27 mouse cellular contexts compared by ENCODE assay signal in genomic region chr5:143441753-143442152, GRCm38 (mm10). TPM values are rescaled to one million over a fixed set of nuclear protein-coding genes. Genes with fewer than 3 reads are reported as not detected.
DNase-seq lines count a peak whose midpoint lies in the region; ATAC-seq and TF ChIP-seq lines count a peak whose summit lies in the region.
"Had no signal": no experiment of that assay in that cellular context is flagged by ENCODE, and none has a peak within 500 bp of the region (broad histone marks: within the 10 kb centered on the region; RNA-seq: fewer than 3 reads in every experiment).

No protein-coding gene starts in this region.

- H3K9ac ChIP-seq in liver, embryonic 11.5 days (ENCODE audit: low read depth, low read length), result no peak overlapping the region
- no peak overlapping the region for H3K9ac ChIP-seq in liver, postnatal 0 days (replicated peaks)
- no peak overlapping the region for H3K9ac ChIP-seq in MEL (ENCODE audit: control insufficient read depth, low read depth, low read length, poor library complexity, severe bottlenecking)
- H3K9ac ChIP-seq in neural tube, embryonic 15.5 days (replicated peaks), result no peak overlapping the region
- H3K9ac ChIP-seq: forebrain, embryonic 12.5 days; hindbrain, embryonic 12.5 days; kidney, embryonic 15.5 days; limb, embryonic 12.5 days; midbrain, embryonic 15.5 days had no signal

- WGBS in liver, embryonic 11.5 days, result 70% methylated on average over 12 of the region's 12 CpGs
- WGBS in liver, postnatal 0 days (ENCODE audit: insufficient replicate concordance), result 61% methylated on average over 12 of the region's 12 CpGs
- 36% methylated on average over 12 of the region's 12 CpGs for WGBS in large intestine, adult 2 months
- 86% methylated on average over 12 of the region's 12 CpGs for WGBS in neural tube, embryonic 15.5 days

- H3K9me3 ChIP-seq in liver, embryonic 11.5 days (ENCODE audit: control insufficient read depth, low read length), result no peaks in the 10 kb centered on the region
- no peaks in the 10 kb centered on the region for H3K9me3 ChIP-seq in liver, postnatal 0 days (ENCODE audit: low read length)
- no peaks in the 10 kb centered on the region for H3K9me3 ChIP-seq in MEL (replicated peaks; ENCODE audit: insufficient read depth, low read length)
- H3K9me3 ChIP-seq in neural tube, embryonic 15.5 days (replicated peaks), result no peaks in the 10 kb centered on the region
- H3K9me3 ChIP-seq: forebrain, embryonic 12.5 days; heart, embryonic 10.5 days; hindbrain, embryonic 12.5 days; kidney, embryonic 15.5 days; limb, embryonic 12.5 days; midbrain, embryonic 15.5 days had no signal

- DNase-seq in liver, embryonic 11.5 days (ENCODE audit: low spot score), result peak; percentile 16
- no peak for DNase-seq in liver, postnatal 0 days
- peak; percentile 36 for DNase-seq in MEL (ENCODE audit: low read depth, low spot score)
- DNase-seq in large intestine, adult 2 months (ENCODE audit: low read depth, low spot score), result peak; percentile 70
- no peak for DNase-seq in kidney, postnatal 36 days
- DNase-seq: adrenal gland, postnatal 25 days; cerebellum, adult 11-12 months; cerebellum, postnatal 10 days; gastrocnemius, postnatal 10 days; heart, postnatal 36 days; kidney, adult 18-20 months; kidney, postnatal 25 days; lung, postnatal 36 days; right cerebral cortex, adult 18-20 months; right cerebral cortex, postnatal 4 days; thymus, postnatal 36 days had no signal

- no peak for TF ChIP-seq RAD21 in MEL (IDR thresholded peaks at IDR 0.05; ENCODE audit: low read depth, low read length)

- no peak for TF ChIP-seq POLR2A in MEL (IDR thresholded peaks at IDR 0.05; ENCODE audit: control insufficient read depth in 1 of 2, insufficient read depth in 1 of 2, low read depth in 1 of 2, low read length in 2 of 2, poor library complexity in 1 of 2)

- TF ChIP-seq CTCF in liver, postnatal 0 days (IDR thresholded peaks at IDR 0.05; ENCODE audit: low read depth), result no peak
- no peak for TF ChIP-seq CTCF in MEL (IDR thresholded peaks at IDR 0.05 in 2 of 3, conservative IDR thresholded peaks at IDR 0.05 in 1 of 3; ENCODE audit: control insufficient read depth in 1 of 3, insufficient read depth in 1 of 3, low read depth in 2 of 3, low read length in 3 of 3, poor library complexity in 1 of 3, severe bottlenecking in 1 of 3)

- H3K4me3 ChIP-seq in liver, embryonic 11.5 days (ENCODE audit: low read depth, low read length), result no peak overlapping the region
- H3K4me3 ChIP-seq in liver, postnatal 0 days (ENCODE audit: low read depth, low read length), result no peak overlapping the region
- no peak overlapping the region for H3K4me3 ChIP-seq in MEL (ENCODE audit: control insufficient read depth in 1 of 2, insufficient read depth in 1 of 2, low read depth in 2 of 2, low read length in 2 of 2)
- H3K4me3 ChIP-seq in neural tube, embryonic 15.5 days (replicated peaks), result no peak overlapping the region
- H3K4me3 ChIP-seq: erythroblast, embryonic 14.5 days; forebrain, embryonic 12.5 days; heart, embryonic 10.5 days; hindbrain, embryonic 12.5 days; kidney, embryonic 15.5 days; limb, embryonic 12.5 days; midbrain, embryonic 15.5 days had no signal

- no peak for ATAC-seq in liver, embryonic 11.5 days (replicated peaks; ENCODE audit: low FRiP score)
- no peak for ATAC-seq in liver, postnatal 0 days
- ATAC-seq in neutrophil, adult 5-6 weeks (ENCODE audit: extremely low read depth, insufficient number of reproducible peaks, low FRiP score, poor library complexity, severe bottlenecking), result 0 out of 2 replicates have a peak, but pooled peaks have one; percentile 19
- ATAC-seq in erythroid progenitor cell, adult 5-6 weeks (replicated peaks; ENCODE audit: low FRiP score, poor library complexity, severe bottlenecking), result no peak
- no peak for ATAC-seq in neural tube, embryonic 15.5 days (ENCODE audit: low FRiP score)
- ATAC-seq: midbrain, embryonic 15.5 days; Patski had no signal

- no peak for TF ChIP-seq EP300 in liver, postnatal 0 days (IDR thresholded peaks at IDR 0.05; ENCODE audit: low read depth)
- no peak for TF ChIP-seq EP300 in MEL (IDR thresholded peaks at IDR 0.05; ENCODE audit: low read depth in 1 of 2, low read length in 2 of 2)

- no peak overlapping the region for H3K27ac ChIP-seq in liver, embryonic 11.5 days (ENCODE audit: low read depth, low read length)
- no peak overlapping the region for H3K27ac ChIP-seq in liver, postnatal 0 days (ENCODE audit: low read depth)
- H3K27ac ChIP-seq in MEL (ENCODE audit: control insufficient read depth, low read depth, low read length), result no peak overlapping the region
- H3K27ac ChIP-seq in neural tube, embryonic 15.5 days (replicated peaks), result no peak overlapping the region
- H3K27ac ChIP-seq: forebrain, embryonic 12.5 days; heart, embryonic 10.5 days; hindbrain, embryonic 12.5 days; kidney, embryonic 15.5 days; limb, embryonic 12.5 days; midbrain, embryonic 15.5 days had no signal

- H3K4me2 ChIP-seq in liver, embryonic 11.5 days, result no peak overlapping the region
- no peak overlapping the region for H3K4me2 ChIP-seq in liver, postnatal 0 days (ENCODE audit: low read depth, low read length)
- no peak overlapping the region for H3K4me2 ChIP-seq in neural tube, embryonic 15.5 days
- H3K4me2 ChIP-seq: forebrain, embryonic 12.5 days; hindbrain, embryonic 12.5 days; kidney, embryonic 15.5 days; limb, embryonic 12.5 days; midbrain, embryonic 15.5 days had no signal

- no peaks in the 10 kb centered on the region for H3K27me3 ChIP-seq in liver, embryonic 11.5 days (replicated peaks; ENCODE audit: control insufficient read depth, insufficient read depth, low read length)
- H3K27me3 ChIP-seq in liver, postnatal 0 days (ENCODE audit: insufficient read depth, low read length), result no peaks in the 10 kb centered on the region
- no peaks in the 10 kb centered on the region for H3K27me3 ChIP-seq in MEL (ENCODE audit: control insufficient read depth in 1 of 2, insufficient read depth in 2 of 2, low read length in 2 of 2)
- H3K27me3 ChIP-seq in neural tube, embryonic 15.5 days (replicated peaks), result no peaks in the 10 kb centered on the region
- H3K27me3 ChIP-seq: forebrain, embryonic 12.5 days; hindbrain, embryonic 12.5 days; kidney, embryonic 15.5 days; limb, embryonic 12.5 days; midbrain, embryonic 15.5 days had no signal

- H3K36me3 ChIP-seq in liver, embryonic 11.5 days (ENCODE audit: control insufficient read depth, insufficient read depth, low read length), result no peaks in the 10 kb centered on the region
- no peaks in the 10 kb centered on the region for H3K36me3 ChIP-seq in liver, postnatal 0 days (replicated peaks; ENCODE audit: insufficient read depth, low read length)
- H3K36me3 ChIP-seq in MEL (ENCODE audit: control insufficient read depth in 1 of 2, insufficient read depth in 2 of 2, low read length in 2 of 2), result no peaks in the 10 kb centered on the region
- no peaks in the 10 kb centered on the region for H3K36me3 ChIP-seq in neural tube, embryonic 15.5 days
- H3K36me3 ChIP-seq: forebrain, embryonic 12.5 days; heart, embryonic 10.5 days; hindbrain, embryonic 12.5 days; kidney, embryonic 15.5 days; limb, embryonic 12.5 days; midbrain, embryonic 15.5 days had no signal

- no peaks in the 10 kb centered on the region for H3K79me2 ChIP-seq in MEL (ENCODE audit: control insufficient read depth, insufficient read depth, low read length, poor library complexity)

- H3K4me1 ChIP-seq in liver, embryonic 11.5 days (replicated peaks; ENCODE audit: control insufficient read depth, insufficient read depth, low read length), result no peaks in the 10 kb centered on the region
- no peaks in the 10 kb centered on the region for H3K4me1 ChIP-seq in liver, postnatal 0 days (ENCODE audit: insufficient read depth)
- H3K4me1 ChIP-seq in MEL (ENCODE audit: control insufficient read depth in 1 of 2, insufficient read depth in 2 of 2, low read length in 2 of 2), result peaks cover 0 to 5% of the 10 kb centered on the region in 2 experiments; a peak in 2 of 4 replicates
- no peaks in the 10 kb centered on the region for H3K4me1 ChIP-seq in neural tube, embryonic 15.5 days
- H3K4me1 ChIP-seq: forebrain, embryonic 12.5 days; heart, embryonic 10.5 days; hindbrain, embryonic 12.5 days; kidney, embryonic 15.5 days; limb, embryonic 12.5 days; midbrain, embryonic 15.5 days had no signal

TF ChIP-seq in MEL, 35 proteins besides CTCF, POLR2A, EP300 and RAD21 (continues in another document):
- TF ChIP-seq ETS1 (IDR thresholded peaks at IDR 0.05; ENCODE audit: low read depth, low read length) (no peak), ZKSCAN1 (IDR thresholded peaks at IDR 0.05; ENCODE audit: low read depth, low read length) (no peak), POLR2AphosphoS2 (IDR thresholded peaks at IDR 0.05; ENCODE audit: low read length) (no peak), CHD2 (IDR thresholded peaks at IDR 0.05; ENCODE audit: low read length) (no peak), CHD1 (IDR thresholded peaks at IDR 0.05; ENCODE audit: low read depth, low read length) (no peak), TCF12 (IDR thresholded peaks at IDR 0.05; ENCODE audit: low read depth, low read length) (no peak)

RNA-seq across cellular contexts. Expression of gene Daglb, which starts 22.6 kb away (rescaled TPM):
- polyA plus RNA-seq in liver, embryonic 11.5 days (2014; fragmentation: Nextera tagmentation; extraction: Ambion mirVana), result 13.7 and 14.9 TPM in 2 replicates
- 4.8 and 5.6 TPM in 2 replicates for polyA plus RNA-seq in liver, postnatal 0 days (2015; fragmentation: Nextera tagmentation; extraction: Ambion mirVana)
- total RNA-seq in MEL (2012; rRNA removed), result 9.0 and 10.4 TPM in 2 replicates
- polyA plus RNA-seq in MEL (2012; ENCODE audit: insufficient read depth in 1 of 2, insufficient read length in 2 of 2, low read depth in 1 of 2, low replicate concordance in 2 of 2, missing spikeins in 1 of 2), result 1 to 10 TPM in 1 of 2 experiments, not detected in 1; 8.9 TPM
- 18.9 and 22.4 TPM in 2 replicates for polyA plus RNA-seq in large intestine, adult 2 months (2012; rRNA removed)
- total RNA-seq in neutrophil, adult 5-6 weeks (2017), result 14.5 and 15.7 TPM in 2 replicates
- 14.1 and 22.2 TPM in 2 replicates for total RNA-seq in erythroid progenitor cell, adult 5-6 weeks (2015; ENCODE audit: low replicate concordance)
- 14.1 and 16.0 TPM in 2 replicates for total RNA-seq in erythroid progenitor cell, adult 5-6 weeks (2017; ENCODE audit: low replicate concordance)
- polyA plus RNA-seq in neural tube, embryonic 15.5 days (2015; fragmentation: Nextera tagmentation; extraction: Ambion mirVana), result 20.4 and 21.9 TPM in 2 replicates

RNA-seq across cellular contexts. Expression of gene Kdelr2, which starts 38.1 kb away (rescaled TPM):
- 233 and 236 TPM in 2 replicates for polyA plus RNA-seq in liver, embryonic 11.5 days (2014; fragmentation: Nextera tagmentation; extraction: Ambion mirVana)
- 146 and 160 TPM in 2 replicates for polyA plus RNA-seq in liver, postnatal 0 days (2015; fragmentation: Nextera tagmentation; extraction: Ambion mirVana)
- 62.5 and 80.5 TPM in 2 replicates for total RNA-seq in MEL (2012; rRNA removed)
- 10 to 100 TPM in 1 of 2 experiments, not detected in 1; 94.4 TPM for polyA plus RNA-seq in MEL (2012; ENCODE audit: insufficient read depth in 1 of 2, insufficient read length in 2 of 2, low read depth in 1 of 2, low replicate concordance in 2 of 2, missing spikeins in 1 of 2)
- 216 and 221 TPM in 2 replicates for polyA plus RNA-seq in large intestine, adult 2 months (2012; rRNA removed)
- total RNA-seq in neutrophil, adult 5-6 weeks (2017), result 25.0 and 26.5 TPM in 2 replicates
- total RNA-seq in erythroid progenitor cell, adult 5-6 weeks (2015; ENCODE audit: low replicate concordance), result 42.5 and 44.0 TPM in 2 replicates
- 31.8 and 44.3 TPM in 2 replicates for total RNA-seq in erythroid progenitor cell, adult 5-6 weeks (2017; ENCODE audit: low replicate concordance)
- polyA plus RNA-seq in neural tube, embryonic 15.5 days (2015; fragmentation: Nextera tagmentation; extraction: Ambion mirVana), result 141 and 151 TPM in 2 replicates

Comparison
In these comparisons a context has a peak if more than half of its experiments do, and no peak if none do; other contexts are left out.
1. DNase-seq: peak in liver, embryonic 11.5 days (single experiment), MEL (single experiment) and large intestine, adult 2 months (single experiment); none in liver, postnatal 0 days (single experiment) and kidney, postnatal 36 days (0 of 2).